In genomic region chr13:91155429-91156207, GRCm38 (mm10) we compare ENCODE assay signal across 26 mouse cellular contexts.
DNase-seq lines count a peak whose midpoint lies in the region; ATAC-seq and TF ChIP-seq lines count a peak whose summit lies in the region.
"Had no signal": no experiment of that assay in that cellular context is flagged by ENCODE, and none has a peak within 500 bp of the region (broad histone marks: within the 10 kb centered on the region; RNA-seq: fewer than 3 reads in every experiment).

No protein-coding gene starts in this region.

- no peaks in the 10 kb centered on the region for H3K4me1 ChIP-seq in forebrain, embryonic 12.5 days
- H3K4me1 ChIP-seq in forebrain, embryonic 11.5 days (replicated peaks; ENCODE audit: control insufficient read depth, insufficient read depth, low read length), result no peaks in the 10 kb centered on the region
- H3K4me1 ChIP-seq in forebrain, postnatal 0 days (ENCODE audit: insufficient read depth), result no peaks in the 10 kb centered on the region
- H3K4me1 ChIP-seq: heart, embryonic 12.5 days; hindbrain, embryonic 15.5 days; limb, embryonic 15.5 days; liver, embryonic 13.5 days had no signal

- H3K4me3 ChIP-seq in forebrain, embryonic 12.5 days (replicated peaks), result no peak overlapping the region
- H3K4me3 ChIP-seq in forebrain, embryonic 11.5 days (ENCODE audit: low read depth, low read length), result no peak overlapping the region
- H3K4me3 ChIP-seq in forebrain, postnatal 0 days (ENCODE audit: low read depth, low read length), result no peak overlapping the region
- H3K4me3 ChIP-seq: erythroblast, embryonic 14.5 days; heart, embryonic 12.5 days; hindbrain, embryonic 15.5 days; kidney, embryonic 15.5 days; limb, embryonic 10.5 days; limb, embryonic 15.5 days; liver, embryonic 13.5 days had no signal

- no peak overlapping the region for H3K9ac ChIP-seq in forebrain, embryonic 12.5 days
- no peak overlapping the region for H3K9ac ChIP-seq in forebrain, embryonic 11.5 days (ENCODE audit: low read length)
- H3K9ac ChIP-seq in forebrain, postnatal 0 days, result no peak overlapping the region
- H3K9ac ChIP-seq: heart, embryonic 12.5 days; hindbrain, embryonic 15.5 days; kidney, embryonic 15.5 days; limb, embryonic 15.5 days; liver, embryonic 13.5 days had no signal

- no peak for TF ChIP-seq CTCF in brain, embryonic 14.5 days (IDR thresholded peaks at IDR 0.05; ENCODE audit: borderline replicate concordance, extremely low read depth, insufficient read depth, insufficient read length)
- TF ChIP-seq CTCF in forebrain, postnatal 0 days (IDR thresholded peaks at IDR 0.05; ENCODE audit: low read depth), result no peak

- H3K9me3 ChIP-seq in forebrain, embryonic 12.5 days, result no peaks in the 10 kb centered on the region
- no peaks in the 10 kb centered on the region for H3K9me3 ChIP-seq in forebrain, embryonic 11.5 days (ENCODE audit: control insufficient read depth, low read length)
- H3K9me3 ChIP-seq in forebrain, postnatal 0 days (ENCODE audit: low read length), result no peaks in the 10 kb centered on the region
- H3K9me3 ChIP-seq: heart, embryonic 12.5 days; hindbrain, embryonic 15.5 days; kidney, embryonic 15.5 days; limb, embryonic 10.5 days; limb, embryonic 15.5 days; liver, embryonic 13.5 days had no signal

- H3K27ac ChIP-seq in forebrain, embryonic 12.5 days, result no peak overlapping the region
- no peak overlapping the region for H3K27ac ChIP-seq in forebrain, embryonic 11.5 days (ENCODE audit: low read depth, low read length)
- H3K27ac ChIP-seq in forebrain, postnatal 0 days (ENCODE audit: low read depth, low read length), result no peak overlapping the region
- H3K27ac ChIP-seq: hindbrain, embryonic 15.5 days; kidney, embryonic 15.5 days; limb, embryonic 10.5 days; limb, embryonic 15.5 days; liver, embryonic 13.5 days had no signal

- DNase-seq in forebrain, embryonic 11.5 days (ENCODE audit: low spot score), result no peak
- peak; percentile 21 for DNase-seq in 416B (ENCODE audit: low read depth)
- DNase-seq in brain, embryonic 14.5 days (ENCODE audit: low read depth), result peak; percentile 45
- peak; percentile 13 for DNase-seq in forebrain, postnatal 0 days
- no peak for DNase-seq in cerebellum, adult 18-20 months
- DNase-seq in urinary bladder, postnatal 25 days (ENCODE audit: low spot score), result no peak
- DNase-seq: cerebellum, adult 9-10 months; gastrocnemius, postnatal 25 days; heart, adult 18-20 months; heart, postnatal 4 days; kidney, adult 18-20 months; kidney, postnatal 36 days; liver, embryonic 13.5 days; lung, adult 18-20 months; lung, postnatal 4 days; midbrain, embryonic 14.5 days; thymus, adult 2 months; thymus, postnatal 36 days had no signal

- 89% methylated on average over 3 of the region's 4 CpGs for WGBS in forebrain, embryonic 12.5 days
- 71% methylated on average over 4 of the region's 4 CpGs for WGBS in forebrain, embryonic 11.5 days
- 70% methylated on average over 4 of the region's 4 CpGs for WGBS in forebrain, postnatal 0 days

- no peak overlapping the region for H3K4me2 ChIP-seq in forebrain, embryonic 12.5 days
- no peak overlapping the region for H3K4me2 ChIP-seq in forebrain, embryonic 11.5 days (ENCODE audit: low read depth, low read length, severe bottlenecking)
- H3K4me2 ChIP-seq in forebrain, postnatal 0 days (ENCODE audit: low read depth), result no peak overlapping the region
- H3K4me2 ChIP-seq: heart, embryonic 12.5 days; hindbrain, embryonic 15.5 days; kidney, embryonic 15.5 days; limb, embryonic 15.5 days; liver, embryonic 13.5 days had no signal

- TF ChIP-seq POLR2A in brain, embryonic 14.5 days (IDR thresholded peaks at IDR 0.05; ENCODE audit: borderline replicate concordance, extremely low read depth, insufficient read depth, insufficient read length, poor library complexity, severe bottlenecking), result no peak

- ATAC-seq in forebrain, embryonic 12.5 days (ENCODE audit: low FRiP score), result peak; percentile 30; the same call in 1 of the 2 replicates
- ATAC-seq in forebrain, embryonic 11.5 days (replicated peaks; ENCODE audit: low FRiP score), result no peak
- peak; percentile 29; the same call in 1 of the 2 replicates for ATAC-seq in forebrain, postnatal 0 days
- ATAC-seq: lung, postnatal 0 days had no signal

- no peaks in the 10 kb centered on the region for H3K27me3 ChIP-seq in forebrain, embryonic 12.5 days
- H3K27me3 ChIP-seq in forebrain, embryonic 11.5 days (ENCODE audit: control insufficient read depth, insufficient read depth, low read length), result no peaks in the 10 kb centered on the region
- H3K27me3 ChIP-seq in forebrain, postnatal 0 days (ENCODE audit: insufficient read depth, low read length), result no peaks in the 10 kb centered on the region
- H3K27me3 ChIP-seq: heart, embryonic 12.5 days; hindbrain, embryonic 15.5 days; kidney, embryonic 15.5 days; limb, embryonic 15.5 days; liver, embryonic 13.5 days had no signal

- no peaks in the 10 kb centered on the region for H3K36me3 ChIP-seq in forebrain, embryonic 12.5 days (replicated peaks)
- no peaks in the 10 kb centered on the region for H3K36me3 ChIP-seq in forebrain, embryonic 11.5 days (ENCODE audit: control insufficient read depth, insufficient read depth, low read length)
- H3K36me3 ChIP-seq in forebrain, postnatal 0 days (ENCODE audit: insufficient read depth), result no peaks in the 10 kb centered on the region
- H3K36me3 ChIP-seq: heart, embryonic 12.5 days; hindbrain, embryonic 15.5 days; kidney, embryonic 15.5 days; limb, embryonic 10.5 days; limb, embryonic 15.5 days; liver, embryonic 13.5 days had no signal

Comparison
In these comparisons a context has a peak if more than half of its experiments do, and no peak if none do; other contexts are left out.
1. DNase-seq: peak in 416B (single experiment), brain, embryonic 14.5 days (single experiment) and forebrain, postnatal 0 days (single experiment); none in forebrain, embryonic 11.5 days (single experiment), cerebellum, adult 18-20 months (0 of 2) and urinary bladder, postnatal 25 days (single experiment).